Mouse (Mus musculus) bone marrow, adult 2 months (tissue): ENCODE data around the gene Fnip2.

ENCODE experiments used
- CTCF ChIP-seq: fragments of 200-500 bp; IDR thresholded peaks from 2 replicates; pipeline ENCODE4 v1.5.1; 2011; ENCODE audit warnings: low read length, control low read depth; ENCODE audit not compliant: control insufficient read depth, insufficient read depth
- POLR2A ChIP-seq: fragments of 200-500 bp; IDR thresholded peaks from 2 replicates; pipeline ENCODE4 v1.6.1; 2011; ENCODE audit warnings: low read depth, mild to moderate bottlenecking, control low read depth, low read length, borderline replicate concordance; ENCODE audit not compliant: control insufficient read depth

- TF ChIP-seq POLR2A (no peak), CTCF (no peak)
Measured at GRCm38 (mm10) chr3:79576468-79576816, 8.8 kb upstream of the Fnip2 start.
